Mouse (Mus musculus): ENCODE data around the gene Nrn1.

Nrn1 gene

GRCm38 (mm10) chr13:36734731-36735571 is at the start of gene Nrn1:
Gene Nrn1 (minus strand): TSS chr13:36735131.
- no peak for DNase-seq (ENCODE audit: low spot score)

DNA sequence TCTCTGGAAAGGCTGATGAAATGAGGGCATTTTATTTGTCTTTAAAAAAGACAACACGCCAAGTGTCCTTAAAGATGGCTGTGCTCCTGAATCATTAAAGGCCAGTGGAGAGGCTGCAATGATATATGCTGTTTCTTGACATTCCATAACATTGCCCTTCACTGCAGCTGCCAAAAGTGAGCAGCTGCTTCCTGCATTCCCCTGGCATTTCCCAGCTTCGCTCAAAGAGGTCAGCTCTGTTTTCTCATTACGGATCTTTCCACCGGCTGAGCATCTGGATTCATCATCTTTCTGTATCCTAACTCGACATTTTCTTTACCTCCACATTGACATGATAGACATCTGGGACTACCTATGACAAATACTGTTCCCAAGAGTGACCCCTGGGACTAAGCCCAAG is 44.7 kb upstream of the Nrn1 start:
- no peak for DNase-seq (ENCODE audit: low spot score)

DNA sequence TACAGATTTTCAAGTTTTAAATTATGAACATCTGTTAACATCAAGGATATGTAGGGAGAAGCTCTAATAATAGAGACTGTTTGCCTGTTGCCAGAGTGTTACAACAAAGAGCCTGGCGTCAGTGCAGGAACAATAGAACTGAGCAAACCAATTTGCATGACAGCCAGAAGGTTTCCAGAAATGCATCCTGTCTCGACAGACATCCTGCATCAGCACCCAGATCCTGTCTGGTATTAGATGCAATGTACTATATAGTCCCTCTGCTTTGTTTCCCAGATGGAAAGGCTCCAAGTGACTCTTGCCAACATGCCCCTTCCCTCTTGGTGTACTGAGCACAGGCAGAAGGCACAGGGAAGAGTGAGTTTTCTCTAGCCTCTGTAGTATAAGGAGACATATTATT is 31.9 kb upstream of the Nrn1 start:
- no peak for DNase-seq (ENCODE audit: low spot score)

GRCm38 (mm10) chr13:36751861-36752260 is 16.9 kb upstream of the Nrn1 start:
- DNase-seq (ENCODE audit: low spot score), result no peak

- no peak for DNase-seq (ENCODE audit: low spot score)
Measured at GRCm38 (mm10) chr13:36750056-36750455, 15.1 kb upstream of the Nrn1 start.

DNA sequence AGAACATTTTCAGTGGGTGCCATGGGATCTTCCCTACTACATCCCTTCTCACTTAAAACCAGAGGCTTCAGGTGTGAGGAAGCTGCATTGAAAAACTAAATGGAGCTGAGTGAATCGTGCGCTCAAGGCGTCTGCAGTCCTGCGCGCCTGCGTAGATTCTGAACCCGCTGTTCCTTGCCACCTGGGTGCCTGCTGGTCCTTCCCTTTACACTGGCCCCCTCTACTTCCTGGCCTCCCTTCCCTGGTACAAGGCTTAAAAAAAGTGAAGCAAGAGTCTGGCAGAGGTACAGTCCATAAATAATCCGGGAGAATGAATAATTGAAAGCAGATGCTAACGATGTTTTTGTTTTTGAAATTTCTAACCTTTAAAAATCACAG is 1.7 kb upstream of the Nrn1 start:
- no peak for DNase-seq (ENCODE audit: low spot score)

DNA sequence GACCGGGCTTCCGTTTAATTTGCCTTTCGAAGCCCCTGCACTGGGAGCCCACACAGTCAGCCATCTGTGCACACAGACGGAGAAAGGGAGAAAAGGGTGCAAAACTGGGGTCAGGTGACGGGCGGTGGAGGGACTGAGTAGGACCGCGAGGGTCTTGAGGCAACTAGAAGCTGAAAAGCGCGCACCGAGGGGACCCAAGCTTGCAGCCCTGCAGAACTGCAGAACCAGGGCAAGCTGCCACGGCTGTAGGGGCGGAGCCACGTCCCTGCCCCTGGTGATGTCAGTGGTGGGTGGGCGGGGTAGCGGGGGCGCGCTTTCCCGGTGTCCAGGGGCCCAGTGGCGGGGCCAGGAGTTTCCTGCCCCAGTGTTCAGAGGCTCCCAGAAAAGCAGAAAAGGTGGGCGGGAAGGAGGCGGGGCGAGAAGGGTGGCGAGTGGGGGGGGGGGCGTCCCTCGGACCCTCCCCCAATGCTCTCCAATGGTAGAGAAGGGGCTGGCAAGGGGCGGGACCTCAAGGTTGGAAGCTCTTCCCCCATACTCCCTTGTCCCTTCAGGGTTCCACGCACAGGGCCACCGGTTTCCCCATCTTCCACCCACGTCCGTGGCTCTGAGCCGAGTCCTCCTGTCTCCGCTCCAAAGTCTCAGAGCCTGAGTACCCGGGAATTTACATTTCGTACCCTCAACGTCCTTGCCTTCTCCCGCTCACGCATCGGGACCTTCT is 1.1 kb upstream of the Nrn1 start:
- no peak for DNase-seq (ENCODE audit: low spot score)

DNA sequence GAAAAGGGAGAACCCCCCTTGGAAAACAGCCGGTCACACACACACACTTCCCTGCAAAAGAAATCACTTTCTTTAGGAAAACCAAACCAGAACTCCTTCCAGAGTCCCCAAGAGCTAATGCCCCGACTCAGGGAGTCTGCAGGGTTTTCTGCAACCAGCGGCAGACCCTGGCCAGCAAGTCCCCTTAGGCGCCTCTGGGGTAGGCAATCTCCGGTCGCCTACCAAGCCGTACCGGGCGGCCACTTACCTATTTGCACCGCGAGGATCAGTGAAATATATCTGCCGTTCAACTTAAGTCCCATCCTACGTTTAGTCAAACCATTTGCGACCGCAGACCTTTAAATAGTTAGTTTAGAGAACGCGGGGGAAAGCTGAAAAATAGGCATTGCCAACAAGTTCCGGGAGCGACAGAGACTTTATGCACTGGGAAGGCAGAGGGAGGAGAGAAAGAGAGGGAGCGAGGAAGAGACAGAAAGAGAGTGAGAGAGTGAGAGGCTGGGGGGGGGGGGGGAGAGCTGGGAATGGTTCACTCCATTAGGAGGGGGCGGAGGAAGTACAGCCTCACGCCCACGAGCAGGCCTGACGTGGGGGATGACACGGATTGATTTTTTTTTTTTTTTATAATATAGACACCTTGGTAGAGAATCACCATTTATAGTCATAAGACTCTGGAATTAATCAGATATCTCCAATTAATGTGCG is 791 bp downstream of the Nrn1 start:
- DNase-seq (ENCODE audit: low spot score), result no peak

DNA sequence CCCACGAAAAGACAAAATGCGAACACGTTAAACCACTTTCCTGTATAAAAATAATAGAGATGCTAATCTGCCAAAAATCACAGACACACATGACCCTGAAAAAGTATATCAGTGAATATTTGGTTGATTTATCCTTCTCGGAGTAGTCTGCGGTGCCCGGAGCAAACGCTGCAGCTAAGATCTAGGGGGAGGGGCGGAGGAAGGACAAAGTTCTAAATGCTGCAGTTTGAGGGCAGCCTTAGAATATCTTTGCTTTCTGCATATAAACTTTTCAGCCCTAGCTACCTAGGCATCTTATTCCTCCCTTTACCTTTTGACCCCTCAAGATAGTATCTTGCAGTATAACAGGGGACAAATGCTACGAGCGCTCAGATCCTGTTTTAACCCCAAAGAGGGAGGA is 1.4 kb downstream of the Nrn1 start:
- DNase-seq (ENCODE audit: low spot score), result no peak

GRCm38 (mm10) chr13:36732891-36733490 is 1.9 kb downstream of the Nrn1 start:
- no peak for DNase-seq (ENCODE audit: low spot score)

GRCm38 (mm10) chr13:36731931-36732461 is 2.9 kb downstream of the Nrn1 start:
- DNase-seq (ENCODE audit: low spot score), result no peak

GRCm38 (mm10) chr13:36731016-36731930 is 3.7 kb downstream of the Nrn1 start:
- DNase-seq (ENCODE audit: low spot score), result no peak

- DNase-seq (ENCODE audit: low spot score), result no peak
Measured at GRCm38 (mm10) chr13:36730341-36730761, 4.6 kb downstream of the Nrn1 start.

GRCm38 (mm10) chr13:36729731-36730340 is 5.1 kb downstream of the Nrn1 start:
- no peak for DNase-seq (ENCODE audit: low spot score)

DNA sequence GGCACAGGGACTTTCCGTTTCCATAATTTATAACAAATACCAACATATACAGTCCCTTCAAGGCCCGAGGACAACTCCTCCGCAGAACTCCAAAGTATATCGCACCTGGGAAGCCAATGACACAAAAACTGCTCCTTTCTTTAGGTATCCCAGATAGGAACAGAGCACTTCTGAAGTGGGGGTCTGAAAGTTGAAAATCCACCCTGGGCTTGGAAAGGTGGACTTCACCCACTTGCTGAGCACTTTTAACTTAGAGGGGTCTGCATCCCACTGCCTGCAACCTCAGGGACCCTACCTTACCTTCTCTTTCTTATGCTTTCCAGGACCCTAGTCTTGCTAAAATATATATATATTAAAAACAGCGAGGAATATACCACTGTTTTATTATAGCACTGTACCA is 6.4 kb downstream of the Nrn1 start:
- no peak for DNase-seq (ENCODE audit: low spot score)

GRCm38 (mm10) chr13:36727779-36728470 is 7.0 kb downstream of the Nrn1 start:
- no peak for DNase-seq (ENCODE audit: low spot score)

GRCm38 (mm10) chr13:36726951-36727778 is 7.8 kb downstream of the Nrn1 start:
- DNase-seq (ENCODE audit: low spot score), result no peak

DNA sequence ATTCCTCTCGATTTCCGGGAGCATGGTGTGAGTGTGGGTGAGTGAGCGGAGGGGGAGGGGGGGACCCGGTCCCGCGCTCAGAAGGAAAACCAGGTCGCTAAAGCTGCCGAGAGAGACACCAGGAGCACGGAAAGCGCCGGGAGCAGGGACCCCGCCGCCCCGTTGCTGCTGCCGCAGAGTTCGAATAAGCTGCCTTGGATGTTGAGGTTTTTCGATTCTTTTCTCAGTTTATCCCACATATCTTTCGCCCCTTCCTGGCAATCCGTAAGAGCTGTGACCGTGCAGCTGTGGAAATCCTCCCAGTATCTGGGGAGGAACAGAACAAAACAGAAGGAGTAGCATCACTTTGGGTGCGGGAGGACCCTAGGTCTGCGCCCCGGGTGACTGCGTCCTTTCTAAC is 8.4 kb downstream of the Nrn1 start:
- DNase-seq (ENCODE audit: low spot score), result no peak

- no peak for DNase-seq (ENCODE audit: low spot score)
Measured at GRCm38 (mm10) chr13:36725881-36726280, 9.1 kb downstream of the Nrn1 start.
